ENCODE assay signal across 16 mouse cellular contexts in the genomic region with DNA sequence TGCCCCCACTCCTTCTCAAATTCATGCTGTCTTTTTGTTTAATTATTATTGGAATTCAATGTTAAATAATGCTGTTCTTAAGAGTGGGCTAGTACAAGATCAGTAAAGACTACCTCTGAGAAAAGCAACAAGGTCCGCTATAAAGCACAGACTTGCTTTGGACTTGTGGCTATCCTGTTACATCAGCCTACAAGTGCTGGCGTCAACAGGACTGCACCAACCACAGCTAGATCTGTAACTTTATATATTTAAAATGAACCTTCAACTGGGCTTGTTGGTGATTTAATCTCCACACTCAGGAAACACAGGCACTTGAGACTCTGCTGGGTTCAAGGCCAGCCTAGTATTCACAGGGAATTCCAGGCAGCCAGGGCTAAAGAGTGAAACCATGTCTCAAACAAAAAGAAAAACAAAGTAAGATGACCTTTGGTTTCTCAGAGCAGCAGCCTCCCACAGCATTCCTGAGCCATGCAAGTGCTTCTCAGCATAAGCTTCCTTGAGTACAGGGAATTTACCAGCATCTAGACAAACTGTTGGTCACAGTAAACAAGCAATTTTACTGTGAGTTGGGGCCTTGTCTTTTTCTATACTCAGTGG.
DNase-seq lines count a peak whose midpoint lies in the region; ATAC-seq and TF ChIP-seq lines count a peak whose summit lies in the region.
"Had no signal": no experiment of that assay in that cellular context is flagged by ENCODE, and none has a peak within 500 bp of the region (broad histone marks: within the 10 kb centered on the region; RNA-seq: fewer than 3 reads in every experiment).

No protein-coding gene starts in this region.

- no peak overlapping the region for H3K4me2 ChIP-seq in liver, postnatal 0 days (ENCODE audit: low read depth, low read length)
- H3K4me2 ChIP-seq in liver, embryonic 11.5 days, result no peak overlapping the region
- no peak overlapping the region for H3K4me2 ChIP-seq in forebrain, embryonic 12.5 days
- H3K4me2 ChIP-seq: forebrain, embryonic 13.5 days; heart, embryonic 13.5 days; liver, embryonic 15.5 days; midbrain, embryonic 13.5 days had no signal

- no peak for TF ChIP-seq CTCF in liver, postnatal 0 days (IDR thresholded peaks at IDR 0.05; ENCODE audit: low read depth)

- H3K9ac ChIP-seq in liver, postnatal 0 days (replicated peaks), result no peak overlapping the region
- no peak overlapping the region for H3K9ac ChIP-seq in liver, embryonic 11.5 days (ENCODE audit: low read depth, low read length)
- no peak overlapping the region for H3K9ac ChIP-seq in forebrain, embryonic 12.5 days
- H3K9ac ChIP-seq: forebrain, embryonic 13.5 days; heart, embryonic 13.5 days; liver, embryonic 15.5 days; midbrain, embryonic 13.5 days had no signal

- H3K27ac ChIP-seq in liver, postnatal 0 days (ENCODE audit: low read depth), result peak overlapping the region; percentile 58; the same call in 1 of the 2 replicates
- no peak overlapping the region for H3K27ac ChIP-seq in liver, embryonic 11.5 days (ENCODE audit: low read depth, low read length)
- H3K27ac ChIP-seq in forebrain, embryonic 12.5 days, result no peak overlapping the region
- H3K27ac ChIP-seq: forebrain, embryonic 13.5 days; heart, embryonic 13.5 days; hindbrain, postnatal 0 days; left cerebral cortex, adult 2 months; liver, embryonic 15.5 days; midbrain, embryonic 13.5 days had no signal

- H3K27me3 ChIP-seq in liver, postnatal 0 days (ENCODE audit: insufficient read depth, low read length), result no peaks in the 10 kb centered on the region
- no peaks in the 10 kb centered on the region for H3K27me3 ChIP-seq in liver, embryonic 11.5 days (replicated peaks; ENCODE audit: control insufficient read depth, insufficient read depth, low read length)
- H3K27me3 ChIP-seq in forebrain, embryonic 12.5 days, result no peaks in the 10 kb centered on the region
- H3K27me3 ChIP-seq: forebrain, embryonic 13.5 days; heart, embryonic 13.5 days; liver, embryonic 15.5 days; midbrain, embryonic 13.5 days had no signal

- H3K4me1 ChIP-seq in liver, postnatal 0 days (ENCODE audit: insufficient read depth), result no peaks in the 10 kb centered on the region
- H3K4me1 ChIP-seq in liver, embryonic 11.5 days (replicated peaks; ENCODE audit: control insufficient read depth, insufficient read depth, low read length), result no peaks in the 10 kb centered on the region
- H3K4me1 ChIP-seq in forebrain, embryonic 12.5 days, result no peaks in the 10 kb centered on the region; the same call in 1 of the 2 replicates
- H3K4me1 ChIP-seq: forebrain, embryonic 13.5 days; liver, embryonic 15.5 days; midbrain, embryonic 13.5 days had no signal

- no peak for ATAC-seq in liver, postnatal 0 days
- ATAC-seq in liver, embryonic 11.5 days (replicated peaks; ENCODE audit: low FRiP score), result no peak
- no peak for ATAC-seq in cerebellum, adult (ENCODE audit: insufficient number of reproducible peaks, low FRiP score, low TSS enrichment)
- no peak for ATAC-seq in forebrain, embryonic 12.5 days (ENCODE audit: low FRiP score)
- ATAC-seq: CD4-positive, CD25-positive, alpha-beta regulatory T cell, adult 4 months; forebrain, embryonic 13.5 days; hindbrain, postnatal 0 days; midbrain, embryonic 13.5 days had no signal

- H3K4me3 ChIP-seq in liver, postnatal 0 days (ENCODE audit: low read depth, low read length), result no peak overlapping the region
- H3K4me3 ChIP-seq in liver, embryonic 11.5 days (ENCODE audit: low read depth, low read length), result no peak overlapping the region
- H3K4me3 ChIP-seq in forebrain, embryonic 12.5 days (replicated peaks), result no peak overlapping the region
- H3K4me3 ChIP-seq: forebrain, embryonic 13.5 days; heart, embryonic 13.5 days; left cerebral cortex, adult 2 months; liver, embryonic 15.5 days; midbrain, embryonic 13.5 days had no signal

- H3K36me3 ChIP-seq in liver, postnatal 0 days (replicated peaks; ENCODE audit: insufficient read depth, low read length), result peaks cover 3% of the 10 kb centered on the region; the same call in 1 of the 2 replicates
- H3K36me3 ChIP-seq in liver, embryonic 11.5 days (ENCODE audit: control insufficient read depth, insufficient read depth, low read length), result no peaks in the 10 kb centered on the region
- 0 out of 2 replicates have a peak, but pooled peaks cover 5% of the 10 kb centered on the region for H3K36me3 ChIP-seq in forebrain, embryonic 12.5 days (replicated peaks)
- H3K36me3 ChIP-seq: liver, embryonic 15.5 days had no signal

- TF ChIP-seq EP300 in liver, postnatal 0 days (IDR thresholded peaks at IDR 0.05; ENCODE audit: low read depth), result no peak

- 58% methylated on average over 2 of the region's 2 CpGs for WGBS in liver, postnatal 0 days (ENCODE audit: insufficient replicate concordance)
- WGBS in liver, embryonic 11.5 days, result 82% methylated on average over 2 of the region's 2 CpGs
- WGBS in forebrain, embryonic 12.5 days, result 74% methylated on average over 2 of the region's 2 CpGs

- no peaks in the 10 kb centered on the region for H3K9me3 ChIP-seq in liver, postnatal 0 days (ENCODE audit: low read length)
- no peaks in the 10 kb centered on the region for H3K9me3 ChIP-seq in liver, embryonic 11.5 days (ENCODE audit: control insufficient read depth, low read length)
- H3K9me3 ChIP-seq in forebrain, embryonic 12.5 days, result no peaks in the 10 kb centered on the region
- H3K9me3 ChIP-seq: forebrain, embryonic 13.5 days; heart, embryonic 13.5 days; liver, embryonic 15.5 days; midbrain, embryonic 13.5 days had no signal

- no peak for DNase-seq in liver, postnatal 0 days
- no peak for DNase-seq in liver, embryonic 11.5 days (ENCODE audit: low spot score)
- DNase-seq in embryo, embryonic 9.5 days (ENCODE audit: extremely low spot score), result peak; percentile 8
- DNase-seq in kidney, adult 9 months, result peak; percentile 67
- peak; percentile 47 for DNase-seq in testis, postnatal 10 days (ENCODE audit: low spot score)
- DNase-seq in thymus, postnatal 14 days, result no peak
- DNase-seq: cerebellum, postnatal 10 days had no signal

Comparison
In these comparisons a context has a peak if more than half of its experiments do, and no peak if none do; other contexts are left out.
1. DNase-seq: peak in embryo, embryonic 9.5 days (single experiment), kidney, adult 9 months (single experiment) and testis, postnatal 10 days (single experiment); none in liver, postnatal 0 days (single experiment), liver, embryonic 11.5 days (single experiment) and thymus, postnatal 14 days (single experiment).